Mouse (Mus musculus) testis, postnatal 10 days (tissue): Measurements from ENCODE around the gene Map3k9.

Experiments used
- DNase-seq: peaks from one replicate; pipeline ENCODE4 v3.0.0; 2021; ENCODE audit warnings: low spot score

Gene Map3k9

DNA sequence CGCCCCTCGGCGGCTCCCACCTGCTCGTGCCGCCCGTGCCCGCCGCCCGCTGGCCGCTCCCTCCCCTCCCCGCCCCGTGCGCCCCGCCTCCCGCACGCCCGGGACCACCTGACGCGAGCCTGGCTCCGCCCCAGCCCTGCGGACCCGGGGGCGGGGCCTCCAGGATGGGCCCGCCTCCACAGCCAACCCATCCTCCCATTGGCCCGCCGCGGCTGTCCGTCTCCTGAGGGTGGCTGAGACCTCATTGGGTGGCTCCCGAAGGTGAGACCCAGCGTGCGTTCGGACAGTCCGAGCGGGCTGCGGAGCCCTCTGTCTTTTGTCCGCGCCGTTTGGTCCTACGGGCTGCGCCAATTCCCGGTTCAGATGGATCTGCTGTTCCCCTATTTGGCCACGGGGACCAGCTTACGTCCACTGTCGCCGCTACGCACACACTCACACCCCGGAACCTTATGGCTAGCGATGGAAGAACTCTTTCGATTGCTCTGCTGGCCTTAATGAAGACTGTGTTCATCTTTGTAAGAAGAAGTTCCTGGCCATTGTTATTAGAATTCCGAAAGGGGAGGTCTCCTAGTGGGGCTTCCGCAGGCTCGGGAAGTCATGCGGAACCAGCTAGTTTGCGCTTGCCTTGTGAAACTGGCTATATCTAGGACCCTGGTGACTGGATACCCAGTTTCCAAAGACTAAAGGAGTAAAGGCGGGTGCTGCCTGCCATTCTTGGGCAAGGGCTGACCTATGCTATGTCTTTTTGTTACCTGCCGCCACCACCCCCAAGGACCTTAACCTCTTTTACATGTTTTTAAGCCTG lies at the start of gene Map3k9:
TSS of gene Map3k9 (minus strand) at position 71 of the 805 bp plus-strand sequence.
- peak; percentile 91 for DNase-seq

DNA sequence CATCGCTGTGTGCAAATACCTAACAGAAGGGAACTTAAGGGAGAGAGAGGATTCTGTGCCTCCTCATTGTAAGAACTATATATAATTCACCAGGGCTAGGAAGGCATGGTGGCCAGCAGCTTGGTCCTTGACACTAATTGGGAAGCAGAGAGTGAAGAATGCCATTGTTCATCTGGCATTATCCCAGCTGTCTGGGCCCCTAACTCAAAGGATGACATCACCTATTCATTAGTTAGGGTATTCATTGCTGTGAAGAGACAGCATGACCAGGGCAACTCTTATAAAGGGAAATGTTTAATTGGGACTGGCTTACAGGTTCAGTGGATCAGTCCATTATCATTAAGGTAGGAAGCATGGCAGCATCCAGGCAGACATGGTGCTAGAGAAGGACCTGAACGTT lies 47.4 kb upstream of the Map3k9 start:
- DNase-seq, result no peak

- DNase-seq, result no peak
Observed at GRCm38 (mm10) chr12:81822778-81823480, 42.0 kb upstream of the Map3k9 start.

DNA sequence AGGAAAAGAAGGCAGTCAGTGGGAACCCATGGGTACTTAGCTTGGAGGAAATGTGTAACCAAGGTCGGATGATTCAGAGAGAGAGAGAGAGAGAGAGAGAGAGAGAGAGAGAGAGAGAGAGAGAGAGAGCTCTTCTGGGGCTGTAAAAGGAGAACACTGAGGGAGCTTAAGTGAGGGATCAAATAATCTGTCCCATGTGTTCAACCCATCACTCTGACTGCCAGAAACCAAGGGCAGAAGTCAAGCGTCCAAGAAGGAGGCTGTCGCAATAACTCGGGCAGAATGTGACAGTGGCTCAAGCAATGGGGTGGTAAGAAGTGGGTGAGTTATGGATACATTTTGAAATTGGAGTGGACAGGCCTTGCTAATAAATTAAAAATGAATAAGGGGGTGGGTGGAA lies 41.2 kb upstream of the Map3k9 start:
- no peak for DNase-seq

DNA sequence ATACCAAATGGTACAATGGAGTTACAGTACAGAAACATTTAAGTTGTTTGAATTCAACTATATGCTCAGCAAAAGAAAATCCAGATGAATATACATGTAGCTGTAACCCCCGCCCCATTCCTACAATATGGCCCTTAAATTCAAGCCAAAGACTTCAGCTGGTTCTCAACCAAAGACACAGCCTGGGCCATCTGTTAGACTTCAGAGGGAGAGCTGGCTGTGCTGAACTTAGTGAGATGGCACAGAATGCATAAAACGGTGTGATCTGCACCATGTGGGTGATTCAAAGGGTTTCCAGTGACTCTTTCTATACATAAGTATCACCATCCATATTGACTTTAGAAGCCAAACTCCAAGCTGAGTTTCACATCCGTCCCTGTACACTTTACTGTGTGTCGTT lies 39.7 kb upstream of the Map3k9 start:
- no peak for DNase-seq

- DNase-seq, result peak; percentile 50
Observed at GRCm38 (mm10) chr12:81817126-81817505, 36.1 kb upstream of the Map3k9 start.

GRCm38 (mm10) chr12:81816330-81817125 lies 35.6 kb upstream of the Map3k9 start:
- peak; percentile 47 for DNase-seq

GRCm38 (mm10) chr12:81814742-81815141 lies 33.8 kb upstream of the Map3k9 start:
- no peak for DNase-seq

GRCm38 (mm10) chr12:81810417-81810816 lies 29.4 kb upstream of the Map3k9 start:
- no peak for DNase-seq

- DNase-seq, result no peak
Observed at GRCm38 (mm10) chr12:81808596-81808995, 27.6 kb upstream of the Map3k9 start.

DNA sequence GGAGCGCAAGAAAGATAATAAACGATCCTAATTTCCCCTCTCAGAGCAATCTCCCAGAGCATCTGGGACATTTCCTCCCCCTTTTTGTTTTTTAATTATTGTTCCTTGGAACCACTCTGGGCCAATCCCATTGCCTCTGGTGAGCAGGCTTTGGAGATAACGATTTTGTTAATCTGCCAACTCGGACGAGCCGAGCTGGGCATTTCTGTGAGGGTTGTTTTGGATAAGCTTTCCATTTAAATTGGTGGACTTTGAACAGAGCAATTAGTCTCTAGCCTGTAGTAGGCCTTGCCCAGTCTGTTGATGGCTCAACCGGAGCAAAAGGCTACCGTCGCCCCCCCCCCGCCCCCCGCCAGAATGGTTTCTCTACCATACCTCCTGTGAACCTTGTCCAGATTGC lies 27.0 kb upstream of the Map3k9 start:
- DNase-seq, result no peak

DNA sequence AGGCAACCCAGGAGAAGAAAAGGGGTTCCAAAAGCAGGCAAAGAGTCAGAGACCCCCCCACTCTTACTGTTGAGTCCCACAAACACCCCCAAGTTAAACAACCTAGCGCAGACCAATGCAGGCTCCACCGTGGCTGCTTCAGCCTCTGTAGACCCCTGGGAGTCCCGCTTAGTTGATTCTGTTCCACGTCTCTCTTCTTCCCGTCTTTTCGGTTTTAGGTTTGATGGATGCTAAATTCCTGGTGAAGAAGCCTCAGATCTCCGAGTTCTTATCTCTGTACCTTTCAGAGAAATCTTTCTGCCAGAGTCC lies 26.5 kb upstream of the Map3k9 start:
- DNase-seq, result no peak

GRCm38 (mm10) chr12:81806759-81807528 lies 26.0 kb upstream of the Map3k9 start:
- peak; percentile 75 for DNase-seq

- no peak for DNase-seq
Observed at GRCm38 (mm10) chr12:81806114-81806513, 25.1 kb upstream of the Map3k9 start.

DNA sequence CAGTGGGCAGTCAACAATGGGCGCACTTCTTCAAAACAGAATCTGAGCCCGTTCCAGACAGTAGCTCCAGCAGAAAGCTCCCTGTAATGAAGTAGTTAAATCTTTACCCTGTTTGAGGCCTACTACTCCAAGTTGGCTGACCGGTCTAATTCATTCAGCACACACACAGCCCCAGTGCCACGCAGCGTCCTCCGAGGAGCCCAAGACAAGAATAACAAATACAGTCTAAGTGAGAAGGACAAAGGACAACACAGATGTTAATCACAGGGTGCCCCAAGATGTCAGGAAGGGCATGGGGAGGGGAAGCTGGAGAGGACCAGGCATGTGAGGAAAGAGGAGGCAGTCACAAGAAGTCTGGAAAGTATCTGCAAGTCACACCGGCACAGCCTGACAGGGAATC lies 22.8 kb upstream of the Map3k9 start:
- DNase-seq, result no peak

- DNase-seq, result no peak
Observed at GRCm38 (mm10) chr12:81803016-81803415, 22.0 kb upstream of the Map3k9 start.

GRCm38 (mm10) chr12:81801134-81801533 lies 20.2 kb upstream of the Map3k9 start:
- no peak for DNase-seq

DNA sequence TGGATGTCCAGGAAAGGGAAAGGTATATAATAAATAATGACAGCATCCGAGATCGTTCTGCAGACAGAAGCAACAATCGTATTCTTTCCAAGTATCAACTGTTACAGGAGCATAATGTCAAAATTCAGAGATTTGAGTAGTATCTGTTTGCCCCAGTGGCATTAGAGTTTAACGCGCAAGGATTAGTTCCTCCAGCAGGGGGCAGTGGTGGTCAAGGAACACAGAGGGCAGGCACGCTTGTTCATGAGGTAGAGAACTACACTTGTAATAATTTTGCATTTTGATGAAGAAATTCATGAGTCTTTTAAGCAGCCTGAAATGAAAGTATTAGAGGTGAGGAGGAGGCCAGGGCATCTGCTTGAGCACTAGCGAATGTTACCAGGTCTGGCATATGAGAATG lies 15.6 kb upstream of the Map3k9 start:
- peak; percentile 95 for DNase-seq

DNA sequence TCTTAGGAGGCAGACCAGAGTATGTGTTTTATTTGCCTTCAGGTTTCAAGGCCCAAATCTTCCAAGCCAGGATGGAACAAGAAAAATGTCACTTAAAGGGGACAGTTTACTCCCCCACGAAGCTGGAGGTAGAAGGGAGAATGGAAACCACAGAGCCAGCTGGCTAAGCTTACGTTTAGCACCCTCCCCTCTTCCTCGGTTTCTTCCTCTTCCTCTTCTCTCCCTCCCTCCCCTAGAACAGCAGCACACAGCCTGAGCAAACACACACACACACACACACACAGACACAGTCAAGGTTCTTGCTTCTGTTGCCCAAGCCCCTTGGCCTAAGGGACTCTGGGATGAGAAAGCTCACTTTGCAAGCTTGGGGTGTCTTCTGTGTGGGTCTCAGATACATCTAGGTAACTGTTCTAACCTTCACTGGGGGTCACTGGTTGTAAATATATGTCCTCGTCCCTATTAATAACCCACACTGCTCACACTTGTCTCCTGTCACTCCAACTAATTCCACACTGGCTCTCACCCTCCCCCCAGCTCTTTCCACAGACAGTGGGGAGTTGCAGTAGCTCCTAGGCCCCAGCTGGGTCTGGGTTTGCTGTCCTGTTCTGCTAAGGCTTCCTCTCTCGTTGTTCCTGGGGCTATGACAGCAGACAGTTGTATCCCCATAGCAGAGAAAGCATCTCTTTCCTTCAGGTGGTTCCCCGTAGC lies 11.7 kb upstream of the Map3k9 start:
- DNase-seq, result no peak

DNA sequence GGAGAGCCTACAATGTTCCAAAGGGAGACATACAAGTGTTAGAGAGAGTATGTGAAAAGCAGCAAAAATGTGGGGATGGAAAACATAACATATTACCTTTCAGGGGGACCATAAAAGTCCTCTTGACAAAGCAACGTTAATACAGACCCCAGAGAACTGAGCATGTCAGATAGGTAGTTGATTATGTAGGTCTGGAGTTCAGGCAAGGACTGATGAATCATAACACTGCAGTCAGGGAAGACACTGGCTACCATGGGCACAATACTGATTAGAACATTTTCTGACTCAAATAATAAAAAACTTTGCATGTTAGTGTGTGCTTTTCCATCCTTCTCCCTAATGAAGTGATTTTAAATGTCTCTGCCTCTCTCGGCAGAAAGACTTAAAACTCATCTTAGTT lies 8.5 kb upstream of the Map3k9 start:
- no peak for DNase-seq

- DNase-seq, result peak; percentile 93
Observed at GRCm38 (mm10) chr12:81788672-81789084, 7.7 kb upstream of the Map3k9 start.
